Mouse (Mus musculus) neural tube, embryonic 12.5 days (tissue): ENCODE results near the gene Gm10139. TPM values are rescaled to one million over a fixed set of nuclear protein-coding genes. Genes with fewer than 3 reads are reported as not detected.
"Not testable (repeated sequence)": the region's sequence is repeated elsewhere in the genome, so short reads cannot be mapped to it uniquely, and the experiment has no call there.

ENCODE experiments used
- ATAC-seq: fragments of 200-750 bp; cut with Nextera tagmentation; 2 replicates; pipeline ENCODE4 v1.8.0; 2017; ENCODE audit warnings: low read depth, mild to moderate bottlenecking, moderate TSS enrichment, moderate library complexity; ENCODE audit not compliant: low FRiP score
- H3K27ac ChIP-seq: fragments of 300-500 bp; sonication (generic); 2 replicates; pipeline ENCODE4 v1.5.1; 2016
- H3K27me3 ChIP-seq: fragments of 300-500 bp; sonication (generic); replicated peaks from 2 replicates; pipeline ENCODE4 v1.6.1; 2016; ENCODE audit warnings: mild to moderate bottlenecking
- H3K36me3 ChIP-seq: fragments of 300-500 bp; sonication (generic); 2 replicates; pipeline ENCODE4 v1.6.1; 2016; ENCODE audit warnings: mild to moderate bottlenecking
- H3K4me1 ChIP-seq: fragments of 300-500 bp; sonication (generic); 2 replicates; pipeline ENCODE4 v1.6.1; 2016
- H3K4me2 ChIP-seq: fragments of 300-500 bp; sonication (generic); replicated peaks from 2 replicates; pipeline ENCODE4 v1.6.1; 2016; ENCODE audit warnings: mild to moderate bottlenecking
- H3K4me3 ChIP-seq: fragments of 300-500 bp; sonication (generic); 2 replicates; pipeline ENCODE4 v1.5.1; 2016
- H3K9ac ChIP-seq: fragments of 300-500 bp; sonication (generic); 2 replicates; pipeline ENCODE4 v1.6.1; 2016; ENCODE audit warnings: mild to moderate bottlenecking
- H3K9me3 ChIP-seq: fragments of 300-500 bp; sonication (generic); 2 replicates; pipeline ENCODE4 v1.6.1; 2016; ENCODE audit warnings: mild to moderate bottlenecking
- WGBS: fragments of 180-500 bp; shearing (Covaris S2); methylation state at CpG from one replicate; pipeline ENCODE4 v1.1.7; 2016; 5-methylcytosine and 5-hydroxymethylcytosine counted together
- polyA plus RNA-seq: library from polyadenylated mRNA; unstranded; fragments of >200 nt; fragmentation: Nextera tagmentation; extraction: Ambion mirVana; gene quantifications from 2 replicates; pipeline ENCODE4 v1.2.1, GENCODE M21; 2016

Gene Gm10139
- not detected in 2 replicates for polyA plus RNA-seq

DNA sequence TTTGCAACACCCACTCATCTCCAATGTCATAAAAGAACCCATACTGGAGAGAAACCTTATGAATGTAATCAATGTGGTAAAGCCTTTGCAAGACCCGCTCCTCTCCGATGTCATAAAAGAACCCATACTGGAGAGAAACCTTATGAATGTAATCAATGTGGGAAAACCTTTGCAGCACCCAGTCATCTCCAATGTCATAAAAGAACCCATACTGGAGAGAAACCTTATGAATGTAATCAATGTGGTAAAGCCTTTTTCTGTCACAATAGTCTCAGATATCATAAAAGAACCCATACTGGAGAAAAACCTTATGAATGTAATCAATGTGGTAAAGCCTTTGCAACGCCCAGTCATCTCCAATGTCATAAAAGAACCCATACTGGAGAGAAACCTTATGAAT is at the start of gene Gm10139:
Gene Gm10139 (plus strand): TSS at position 301 of the 400 bp plus-strand sequence.
- not testable (repeated sequence) for H3K36me3 ChIP-seq

GRCm38 (mm10) chr13:65557636-65558035 is 45.2 kb downstream of the Gm10139 start:
- H3K27ac ChIP-seq, H3K4me2 ChIP-seq, ATAC-seq, H3K4me1 ChIP-seq, H3K4me3 ChIP-seq, H3K27me3 ChIP-seq, H3K9me3 ChIP-seq, H3K36me3 ChIP-seq, H3K9ac ChIP-seq: not testable (repeated sequence)
- WGBS: 79% methylated on average over 4 of the region's 4 CpGs

More for the DNA sequence above, at the start of gene Gm10139:
- H3K4me1 ChIP-seq, H3K4me2 ChIP-seq, H3K9me3 ChIP-seq, H3K9ac ChIP-seq, ATAC-seq, H3K4me3 ChIP-seq, H3K27me3 ChIP-seq, H3K27ac ChIP-seq: not testable (repeated sequence)
- WGBS: 70% methylated on average over 1 of the region's 3 CpGs

Other genes starting within 250 kb of the Gm10139 start
- gene Zfp369, start 233.9 kb upstream of the Gm10139 start, polyA plus RNA-seq: 17.9 and 21.2 TPM in 2 replicates